Mouse (Mus musculus) spleen, adult 2 months (tissue): ENCODE measurements around the gene Ffar3. TPM values are rescaled to one million over a fixed set of nuclear protein-coding genes. Genes with fewer than 3 reads are reported as not detected.
"Not testable (repeated sequence)": the region's sequence is repeated elsewhere in the genome, so short reads cannot be mapped to it uniquely, and the experiment has no call there.

ENCODE experiments used
- DNase-seq, 2 experiments: peaks; one replicate each; pipeline versions ENCODE4 v3.0.0 to v3.0.0-alpha.2; 2012 to 2021; ENCODE audit warnings: low spot score in 2 of 2, low read depth in 1 of 2
- H3K27ac ChIP-seq: fragments of 200-500 bp; 2 replicates; pipeline ENCODE4 v1.5.1; 2012; ENCODE audit warnings: low read length, inconsistent platforms; ENCODE audit not compliant: insufficient read depth
- H3K27me3 ChIP-seq: fragments of 200-500 bp; 2 replicates; pipeline ENCODE4 v1.6.1; 2012; ENCODE audit warnings: mild to moderate bottlenecking, moderate library complexity, low read length, inconsistent platforms; ENCODE audit not compliant: control insufficient read depth, insufficient read depth
- H3K36me3 ChIP-seq: fragments of 200-500 bp; 2 replicates; pipeline ENCODE4 v1.6.1; 2012; ENCODE audit warnings: mild to moderate bottlenecking, low read length, inconsistent platforms; ENCODE audit not compliant: control insufficient read depth, insufficient read depth
- H3K4me1 ChIP-seq: fragments of 200-500 bp; 2 replicates; pipeline ENCODE4 v1.6.1; 2011; ENCODE audit warnings: inconsistent platforms; ENCODE audit not compliant: control insufficient read depth, insufficient read depth, insufficient read length
- H3K4me3 ChIP-seq: fragments of 200-500 bp; 2 replicates; pipeline ENCODE4 v1.5.1; 2011; ENCODE audit warnings: mild to moderate bottlenecking, inconsistent platforms; ENCODE audit not compliant: insufficient read depth, insufficient read length; ENCODE audit errors: extremely low read depth
- CTCF ChIP-seq: fragments of 200-500 bp; IDR thresholded peaks from 2 replicates; pipeline ENCODE4 v1.5.1; 2011; ENCODE audit warnings: mild to moderate bottlenecking, inconsistent platforms; ENCODE audit not compliant: insufficient read depth, insufficient read length, insufficient replicate concordance; ENCODE audit errors: extremely low read depth
- POLR2A ChIP-seq: fragments of 200-500 bp; IDR thresholded peaks from 2 replicates; pipeline ENCODE4 v1.6.1; 2011; ENCODE audit warnings: low read depth, low read length, inconsistent platforms
- WGBS: fragments of 180-500 bp; shearing (Covaris S2); methylation state at CpG from one replicate; pipeline ENCODE4 v1.1.7; 2018; 5-methylcytosine and 5-hydroxymethylcytosine counted together
- polyA plus RNA-seq: library from polyadenylated mRNA; depleted of rRNA; stranded (reverse); fragments of >200 nt; gene quantifications from 2 replicates; pipeline ENCODE4 v1.2.3, GENCODE M21; 2012

Ffar3 gene
- polyA plus RNA-seq, 1 experiment = 0.84 TPM

DNA sequence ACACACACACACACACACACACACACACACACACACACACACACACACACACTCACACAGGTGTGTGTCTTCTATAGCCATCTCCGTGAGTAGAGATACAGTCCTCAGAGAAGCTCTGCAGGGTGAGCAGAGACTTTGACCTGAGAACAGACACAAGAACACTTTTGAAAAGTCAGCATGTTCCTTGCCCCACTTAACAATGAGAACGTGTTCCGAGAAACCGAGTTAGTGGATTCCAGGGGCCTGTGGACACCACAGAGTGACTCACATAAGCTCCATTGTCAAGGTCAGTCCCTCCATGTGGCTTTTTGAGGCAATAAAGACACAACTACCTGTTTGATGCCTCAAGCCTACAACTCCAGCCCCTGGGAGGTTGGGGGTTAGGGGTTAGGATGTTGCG lies 8.6 kb downstream of the Ffar3 start:
- TF ChIP-seq CTCF (no peak), POLR2A (no peak)
- no peaks in the 10 kb centered on the region for H3K36me3 ChIP-seq
- H3K27me3 ChIP-seq = no peaks in the 10 kb centered on the region
- no peak overlapping the region for H3K4me3 ChIP-seq
- WGBS = 78% methylated on average over 5 of the region's 5 CpGs
- H3K4me1 ChIP-seq = peaks cover 5% of the 10 kb centered on the region; the same call in 1 of the 2 replicates
- no peak overlapping the region for H3K27ac ChIP-seq
- no peak for DNase-seq

DNA sequence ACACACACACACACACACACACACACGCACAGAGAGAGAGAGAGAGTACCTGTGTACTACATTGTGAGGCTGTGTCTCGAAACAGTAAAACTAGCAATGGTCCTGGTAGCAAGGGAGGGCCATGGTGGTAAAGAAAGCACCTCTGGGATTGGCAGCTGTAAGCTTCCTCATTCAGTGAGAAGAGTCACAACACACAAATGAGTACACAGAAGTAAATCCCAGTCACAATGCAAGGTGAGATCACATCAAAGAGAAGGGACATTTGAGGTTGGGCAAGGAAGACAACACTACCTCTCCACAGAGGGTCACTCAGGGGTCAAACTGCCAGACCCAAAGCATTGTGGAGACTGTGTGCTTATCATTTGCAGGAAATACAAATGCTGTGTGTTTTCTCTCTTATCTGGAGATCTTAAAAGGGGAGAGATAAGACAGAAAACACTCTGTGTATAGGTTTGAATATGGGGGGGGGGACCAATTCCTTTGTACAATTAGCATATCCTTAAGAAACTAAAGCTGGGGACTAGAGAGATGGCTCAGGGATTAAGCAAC lies 9.4 kb downstream of the Ffar3 start:
- Histone ChIP-seq H3K4me3 (no peak overlapping the region), H3K36me3 (no peaks in the 10 kb centered on the region), H3K27me3 (no peaks in the 10 kb centered on the region), H3K27ac (no peak overlapping the region), H3K4me1 (peaks cover 8% of the 10 kb centered on the region; the same call in 1 of the 2 replicates)
- 59% methylated on average over 2 of the region's 2 CpGs for WGBS
- TF ChIP-seq POLR2A (no peak), CTCF (no peak)
- DNase-seq = no peak

- no peak overlapping the region for H3K27ac ChIP-seq
- H3K4me1 ChIP-seq = peaks cover 12% of the 10 kb centered on the region; the same call in 1 of the 2 replicates
- no peak for DNase-seq
- no peak for TF ChIP-seq CTCF
- TF ChIP-seq POLR2A = no peak
- no peaks in the 10 kb centered on the region for H3K27me3 ChIP-seq
- WGBS = 78% methylated on average over 7 of the region's 7 CpGs
- H3K36me3 ChIP-seq = no peaks in the 10 kb centered on the region
- H3K4me3 ChIP-seq = no peak overlapping the region
Measured at GRCm38 (mm10) chr7:30844676-30845297, 11.2 kb downstream of the Ffar3 start.

DNA sequence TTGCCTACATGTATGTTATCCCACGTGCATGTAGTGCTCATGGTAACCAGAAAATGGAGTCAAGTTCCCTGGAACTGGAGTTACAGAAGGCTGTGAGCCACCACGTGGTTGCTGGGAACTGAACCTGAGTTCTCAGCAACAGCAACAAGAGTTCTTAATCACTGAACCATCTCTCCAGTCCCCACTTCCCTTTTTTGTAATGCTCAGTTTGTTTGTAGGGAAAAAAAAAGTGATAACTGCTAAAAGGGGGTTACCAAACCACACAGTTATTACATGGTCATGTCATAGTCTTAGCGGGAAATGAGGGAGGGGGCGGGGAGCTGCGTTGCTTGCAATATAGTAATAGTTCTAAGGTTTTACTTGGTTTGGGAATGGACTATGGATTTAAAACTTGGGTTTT lies 13.9 kb downstream of the Ffar3 start:
- no peaks in the 10 kb centered on the region for H3K36me3 ChIP-seq
- TF ChIP-seq POLR2A (no peak), CTCF (no peak)
- DNase-seq = peak in 1 of 2 experiments; percentile 78

DNA sequence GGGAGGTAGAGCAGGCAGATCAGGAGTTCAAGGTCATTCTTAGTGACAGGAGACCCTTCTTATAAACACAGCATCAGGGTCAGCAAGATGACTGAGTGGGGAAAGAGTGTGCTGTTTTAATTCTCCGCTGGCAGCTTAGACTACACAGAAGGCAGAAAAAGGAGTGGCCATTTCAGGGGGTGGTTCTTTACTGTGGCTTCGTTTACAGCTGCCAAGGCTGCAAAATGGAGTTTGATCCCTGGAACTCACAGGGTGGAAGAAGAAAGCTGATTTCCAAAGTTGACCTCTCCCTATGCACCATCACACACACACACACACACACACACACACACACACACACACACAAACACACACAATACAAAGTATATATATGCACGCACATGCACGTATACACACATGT lies 14.6 kb downstream of the Ffar3 start:
- no peak for DNase-seq
- WGBS = 83% methylated on average over 4 of the region's 4 CpGs
- Histone ChIP-seq H3K4me3 (no peak overlapping the region), H3K27me3 (no peaks in the 10 kb centered on the region), H3K27ac (peak overlapping the region; percentile 44; the same call in 1 of the 2 replicates), H3K36me3 (no peaks in the 10 kb centered on the region), H3K4me1 (peaks cover 12% of the 10 kb centered on the region; the same call in 1 of the 2 replicates)
- TF ChIP-seq POLR2A = no peak
- no peak for TF ChIP-seq CTCF

More for the DNA sequence above, 13.9 kb downstream of the Ffar3 start:
- Histone ChIP-seq H3K4me3 (no peak overlapping the region), H3K4me1 (peaks cover 12% of the 10 kb centered on the region; the same call in 1 of the 2 replicates), H3K27ac (peak overlapping the region; percentile 84), H3K27me3 (no peaks in the 10 kb centered on the region)
- 15% methylated on average over 5 of the region's 5 CpGs for WGBS

DNA sequence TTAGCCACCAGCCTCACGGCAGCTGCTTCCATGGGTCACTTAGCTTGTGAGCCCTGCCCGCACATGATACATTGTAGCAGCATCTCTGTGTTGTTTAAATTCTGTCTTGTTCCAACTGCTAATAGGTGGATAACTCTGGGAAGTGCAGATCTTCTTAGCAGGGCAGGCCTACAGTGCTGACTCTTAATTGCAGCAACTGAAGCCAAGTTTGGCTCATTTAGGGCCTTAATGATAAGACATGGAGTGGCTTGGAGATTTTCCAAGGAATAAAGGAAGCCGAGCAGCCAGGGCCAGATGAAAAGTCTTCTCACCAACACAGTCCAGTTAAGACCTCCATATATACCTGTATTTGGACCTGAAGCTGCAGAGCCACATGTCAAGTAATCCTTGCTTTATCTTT lies 15.7 kb downstream of the Ffar3 start:
- no peak overlapping the region for H3K27ac ChIP-seq
- WGBS = 87% methylated on average over 3 of the region's 3 CpGs

GRCm38 (mm10) chr7:30837277-30837676 lies 18.7 kb downstream of the Ffar3 start:
- Histone ChIP-seq H3K36me3 (no peaks in the 10 kb centered on the region), H3K27me3 (no peaks in the 10 kb centered on the region), H3K4me1 (peaks cover 8% of the 10 kb centered on the region; the same call in 1 of the 2 replicates), H3K4me3 (no peak overlapping the region), H3K27ac (no peak overlapping the region)
- no peak for DNase-seq
- no peak for TF ChIP-seq POLR2A
- no peak for TF ChIP-seq CTCF

More for the DNA sequence above, 15.7 kb downstream of the Ffar3 start:
- Histone ChIP-seq H3K4me3 (no peak overlapping the region), H3K36me3 (no peaks in the 10 kb centered on the region), H3K27me3 (no peaks in the 10 kb centered on the region), H3K4me1 (peaks cover 12% of the 10 kb centered on the region; the same call in 1 of the 2 replicates)
- TF ChIP-seq CTCF (no peak), POLR2A (no peak)
- no peak for DNase-seq

DNA sequence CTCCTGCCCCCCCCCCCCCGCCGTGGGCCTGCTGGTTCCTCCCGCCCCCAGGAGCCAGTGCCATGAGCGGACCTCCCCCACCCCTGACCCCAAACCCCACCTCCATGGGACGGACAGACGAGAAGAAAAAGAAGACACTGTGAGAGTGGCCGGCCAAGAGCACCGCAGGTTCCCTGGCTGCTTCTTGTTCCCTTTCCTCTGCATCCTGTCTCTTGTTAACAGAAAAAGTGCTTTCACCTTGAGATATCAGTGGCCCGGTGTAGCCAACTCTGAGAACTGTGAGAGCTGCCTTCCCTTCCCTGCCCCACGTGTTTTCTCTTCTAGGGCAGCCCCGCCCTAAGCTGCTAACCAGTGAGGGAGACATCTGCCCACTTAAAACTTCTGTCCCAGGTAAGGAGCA lies 23.3 kb downstream of the Ffar3 start:
- 8% methylated on average over 7 of the region's 11 CpGs for WGBS
- not testable (repeated sequence) for H3K4me3 ChIP-seq, H3K27me3 ChIP-seq, H3K4me1 ChIP-seq, H3K36me3 ChIP-seq, H3K27ac ChIP-seq, DNase-seq
